Mouse (Mus musculus): ENCODE results near the gene Meaf6.

Meaf6 gene

DNA sequence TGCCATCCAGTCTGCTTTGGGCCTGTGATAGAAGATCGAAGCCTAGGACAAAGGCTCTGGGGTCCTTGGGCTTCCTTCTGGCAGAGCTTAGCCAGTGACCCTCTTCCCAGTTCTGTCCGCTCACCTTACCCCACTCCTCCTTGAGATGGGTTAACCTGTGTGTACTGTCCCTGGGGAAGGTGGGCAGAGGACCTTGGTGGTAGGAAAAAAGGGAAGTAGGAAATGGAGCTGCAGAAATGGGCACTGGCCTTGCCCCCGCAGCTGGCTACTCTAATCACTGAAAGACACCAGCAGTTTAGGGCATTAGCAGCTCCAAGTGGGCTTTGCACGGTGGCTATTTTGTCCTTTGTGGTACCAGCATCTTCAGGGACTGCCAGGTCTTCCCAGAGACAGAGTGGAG is 30.1 kb downstream of the Meaf6 start:
- ATAC-seq (ENCODE audit: insufficient number of reproducible peaks, low FRiP score, low TSS enrichment) = no peak

DNA sequence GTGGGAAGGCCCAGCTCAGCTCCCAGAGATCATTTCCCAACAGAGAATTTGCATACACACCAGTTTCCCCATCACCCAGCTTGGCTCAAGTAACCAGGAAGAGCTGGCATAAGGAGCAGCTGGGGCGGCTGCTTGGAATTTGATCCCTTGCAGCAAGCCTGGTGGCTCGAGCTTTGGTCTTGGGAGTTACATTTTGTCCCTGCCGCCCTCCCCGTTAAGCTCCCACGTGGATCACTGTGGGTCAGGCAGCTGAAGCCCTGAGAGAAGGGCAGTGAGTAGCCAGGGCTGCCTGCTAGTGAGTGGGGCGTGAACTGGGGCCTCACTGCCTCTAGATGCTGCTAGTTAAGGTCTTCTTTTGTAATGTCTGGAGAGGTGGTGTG is 30.8 kb downstream of the Meaf6 start:
- ATAC-seq (ENCODE audit: insufficient number of reproducible peaks, low FRiP score, low TSS enrichment) = no peak

DNA sequence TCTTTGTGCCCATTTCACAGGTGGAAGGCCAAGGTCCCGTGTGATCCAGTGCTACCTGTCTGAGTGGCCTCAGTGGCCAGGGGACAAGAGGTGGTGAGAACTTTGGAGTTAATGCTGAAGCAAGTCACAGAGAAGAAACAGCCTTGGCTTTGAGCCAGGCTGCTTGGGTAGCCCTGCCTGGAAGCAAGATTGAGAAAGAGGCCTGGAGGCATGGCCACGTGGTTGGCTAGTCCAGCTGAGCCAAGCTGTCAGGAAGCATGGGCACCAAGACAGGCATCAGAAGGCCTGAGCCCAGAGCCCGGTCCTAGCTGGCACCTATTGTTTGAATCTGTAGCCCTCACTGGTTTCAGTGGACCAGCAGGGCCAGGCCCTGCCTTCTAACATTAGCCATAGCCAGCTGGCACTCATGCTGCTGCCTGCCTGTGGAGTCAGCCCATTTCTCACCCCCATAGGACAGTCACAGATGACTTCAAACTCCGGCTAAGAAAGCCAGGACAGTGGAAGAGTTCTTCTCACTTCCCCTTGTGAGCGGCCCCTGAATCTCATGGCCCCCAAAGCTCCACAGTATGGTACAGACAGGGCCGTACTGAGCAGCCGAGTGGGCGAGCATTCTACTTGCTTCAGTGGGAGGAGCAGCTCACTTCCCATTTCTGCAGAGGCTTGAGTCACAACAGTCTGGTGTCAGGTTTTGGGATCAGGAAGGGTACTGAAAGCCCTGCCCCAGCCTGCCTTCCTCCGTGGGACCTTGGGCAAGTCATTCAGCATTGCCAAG is 31.3 kb downstream of the Meaf6 start:
- peak; percentile 65 for ATAC-seq (ENCODE audit: insufficient number of reproducible peaks, low FRiP score, low TSS enrichment)

DNA sequence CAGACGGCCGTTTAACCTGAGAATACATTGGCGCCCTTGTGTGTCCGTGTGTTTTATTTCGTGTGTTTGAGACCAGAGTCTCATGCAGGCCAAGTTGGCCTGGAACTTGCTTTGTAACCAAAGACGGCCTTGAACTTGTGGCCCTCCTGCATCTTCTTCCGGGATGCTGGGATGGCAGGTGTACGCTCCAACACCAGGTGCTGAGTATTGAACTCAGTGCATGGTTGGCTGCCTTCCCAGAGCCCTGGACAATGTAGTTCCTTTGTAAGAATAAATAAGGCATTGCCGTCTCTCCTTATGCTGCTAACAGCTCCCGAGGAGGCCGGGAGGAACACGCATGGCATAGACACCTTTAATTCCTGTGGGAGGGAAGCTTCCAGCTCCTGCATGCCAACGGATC is 32.0 kb downstream of the Meaf6 start:
- no peak for ATAC-seq (ENCODE audit: insufficient number of reproducible peaks, low FRiP score, low TSS enrichment)

DNA sequence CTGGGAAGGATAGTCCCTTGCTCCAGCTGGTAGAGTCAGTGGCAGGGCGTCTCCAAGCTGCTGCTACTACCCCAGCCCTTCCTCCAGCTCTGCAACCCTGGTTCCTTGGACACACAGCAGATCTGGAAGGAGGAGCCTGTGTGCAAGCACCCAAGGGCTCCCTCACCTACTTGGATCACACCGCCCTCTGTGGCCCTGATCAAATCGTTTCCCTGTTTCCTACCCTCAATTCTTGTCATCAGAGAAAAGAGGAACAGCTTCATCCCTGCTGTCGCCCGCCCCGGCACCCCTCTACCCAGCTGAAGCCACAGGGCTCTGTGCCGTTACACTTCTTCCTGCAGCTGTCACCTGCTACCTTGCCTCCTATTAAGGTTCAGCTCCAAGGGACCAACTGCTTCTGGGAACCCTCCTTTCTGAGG is 33.0 kb downstream of the Meaf6 start:
- no peak for ATAC-seq (ENCODE audit: insufficient number of reproducible peaks, low FRiP score, low TSS enrichment)

DNA sequence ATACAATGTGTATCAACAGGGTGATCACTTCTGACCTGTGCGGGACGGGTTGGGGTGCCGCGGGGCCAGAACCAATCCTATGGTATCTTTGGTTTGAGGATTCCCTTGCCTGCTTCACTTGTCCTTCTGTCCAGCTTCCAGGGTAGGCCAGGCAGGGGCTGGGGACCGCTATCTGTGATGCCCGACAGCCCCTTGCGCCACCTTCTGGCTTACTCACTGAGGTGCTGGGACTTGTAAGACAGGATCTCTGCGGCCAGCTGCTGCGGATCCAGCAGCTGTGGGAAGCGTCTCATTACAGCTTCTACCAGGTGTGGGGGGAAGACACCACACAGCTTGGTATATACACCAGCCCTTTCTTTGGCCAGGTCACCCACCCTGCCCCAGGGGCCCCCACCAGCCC is 34.1 kb downstream of the Meaf6 start:
- ATAC-seq (ENCODE audit: insufficient number of reproducible peaks, low FRiP score, low TSS enrichment) = no peak

DNA sequence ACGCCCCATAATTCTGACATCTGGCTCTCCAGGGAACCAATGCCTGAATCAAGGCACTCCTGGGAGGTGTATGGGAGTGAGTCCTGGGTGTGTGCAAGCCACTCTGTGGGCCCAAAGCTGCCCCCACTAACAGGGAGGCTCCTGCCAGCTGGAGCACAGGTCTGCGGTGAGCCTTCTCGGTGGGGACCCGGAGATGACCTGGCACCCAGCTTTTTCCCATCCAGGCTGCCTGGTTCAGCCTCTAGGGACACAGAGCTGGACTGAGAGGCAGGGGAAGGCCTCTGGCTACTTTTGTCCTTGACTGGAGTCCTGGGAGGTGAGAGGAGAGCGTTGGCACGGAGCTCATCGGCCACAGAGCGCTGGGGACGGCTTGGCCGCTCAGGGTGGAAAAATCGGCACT is 34.8 kb downstream of the Meaf6 start:
- ATAC-seq (ENCODE audit: insufficient number of reproducible peaks, low FRiP score, low TSS enrichment) = no peak

DNA sequence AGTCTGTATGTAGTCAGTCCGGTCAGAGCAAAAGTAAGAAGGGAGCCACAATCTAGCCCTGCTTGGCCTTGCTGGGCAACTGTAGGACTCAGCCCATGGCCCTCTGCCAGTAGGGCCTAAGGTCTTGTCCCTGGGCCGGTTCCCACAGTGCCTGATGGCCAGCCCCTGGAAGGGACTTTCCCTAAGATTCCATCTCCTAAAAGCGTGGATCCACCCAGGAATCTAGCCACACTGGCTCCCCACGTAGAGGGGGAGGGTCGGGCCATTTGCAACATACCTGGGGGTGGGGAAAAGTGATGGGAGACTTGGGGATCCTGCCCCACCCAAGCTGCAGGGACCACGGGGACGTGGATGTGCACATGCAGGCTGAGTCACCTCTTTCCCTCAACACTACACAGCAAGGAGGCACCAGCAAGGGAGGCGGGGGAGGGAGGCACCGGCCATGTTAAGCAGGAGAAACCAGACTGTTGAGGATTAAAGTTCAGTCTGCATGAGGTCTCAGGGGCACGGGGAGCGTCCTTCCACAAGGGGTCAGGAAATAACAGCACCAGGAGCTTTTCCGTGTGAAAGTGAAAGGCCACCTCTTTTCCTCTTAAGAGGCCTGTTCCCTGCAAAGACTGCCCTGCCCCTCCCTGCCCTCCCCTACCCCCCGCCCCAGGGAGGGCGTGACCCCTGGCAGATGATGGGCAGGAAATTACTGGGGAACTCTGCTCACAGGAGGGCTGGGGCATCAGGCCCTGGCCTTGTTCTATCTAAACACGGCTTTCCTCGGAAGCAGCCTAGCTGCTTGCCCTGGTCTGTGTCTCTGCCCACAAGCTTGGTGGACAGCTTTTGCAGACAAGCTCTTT is 37.7 kb downstream of the Meaf6 start:
- ATAC-seq (ENCODE audit: insufficient number of reproducible peaks, low FRiP score, low TSS enrichment) = no peak

DNA sequence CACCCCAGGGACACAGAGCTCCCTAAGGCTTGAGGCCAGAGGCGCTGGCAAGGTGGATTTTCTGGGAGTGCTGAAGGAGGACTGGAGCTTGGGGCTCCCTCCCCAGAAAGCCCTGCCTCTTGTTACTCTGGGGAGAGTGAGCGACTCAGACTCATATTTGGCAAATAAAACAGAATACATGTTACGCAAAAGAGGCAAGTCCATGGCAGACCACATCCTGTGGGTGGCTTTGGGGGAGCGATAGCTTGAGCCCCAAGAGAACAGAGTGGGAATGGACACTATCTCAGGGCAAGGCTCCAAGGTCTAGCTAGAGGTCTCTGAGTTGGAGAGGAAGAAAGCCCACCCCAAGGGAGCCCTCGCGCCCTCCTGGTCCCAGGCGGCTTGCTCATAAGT is 38.3 kb downstream of the Meaf6 start:
- no peak for ATAC-seq (ENCODE audit: insufficient number of reproducible peaks, low FRiP score, low TSS enrichment)

DNA sequence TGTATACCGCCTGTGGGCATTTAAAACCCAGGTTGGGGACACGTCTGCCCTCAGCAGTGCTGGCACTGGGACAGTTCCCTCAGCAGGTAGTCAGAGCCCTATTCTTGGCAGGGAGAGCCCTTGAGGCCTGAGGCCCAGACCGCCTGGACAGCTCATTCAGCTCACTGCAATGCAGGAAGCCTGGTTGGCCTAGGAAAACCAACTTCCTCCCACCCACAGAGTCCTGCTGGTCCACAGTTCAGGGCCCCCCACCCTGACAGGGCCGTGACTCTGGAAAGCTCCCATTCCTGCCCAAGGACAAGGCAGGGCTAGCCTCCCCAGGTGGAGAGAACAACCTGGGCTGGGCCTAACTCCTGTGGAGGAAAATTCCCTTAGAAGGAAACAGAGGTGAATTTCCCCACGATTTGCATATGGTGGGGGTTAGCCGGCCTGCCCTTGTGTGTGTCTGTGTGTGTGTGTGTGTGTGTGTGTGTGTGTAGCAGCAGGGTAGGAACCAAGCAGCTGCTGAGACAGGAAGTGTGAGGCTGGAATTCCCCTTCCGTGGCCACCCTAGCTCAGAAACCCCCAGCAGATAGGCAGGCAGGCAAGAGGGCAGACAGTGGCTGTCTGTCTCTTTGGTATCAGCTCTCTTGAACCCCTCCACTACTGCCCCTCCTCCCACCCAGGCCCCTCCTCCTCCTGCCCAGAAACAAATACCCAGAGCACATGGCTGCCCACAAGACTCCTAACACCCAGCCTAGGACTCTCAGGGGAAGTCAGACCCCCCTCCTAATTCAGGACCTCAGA is 39.7 kb downstream of the Meaf6 start:
- no peak for ATAC-seq (ENCODE audit: insufficient number of reproducible peaks, low FRiP score, low TSS enrichment)

DNA sequence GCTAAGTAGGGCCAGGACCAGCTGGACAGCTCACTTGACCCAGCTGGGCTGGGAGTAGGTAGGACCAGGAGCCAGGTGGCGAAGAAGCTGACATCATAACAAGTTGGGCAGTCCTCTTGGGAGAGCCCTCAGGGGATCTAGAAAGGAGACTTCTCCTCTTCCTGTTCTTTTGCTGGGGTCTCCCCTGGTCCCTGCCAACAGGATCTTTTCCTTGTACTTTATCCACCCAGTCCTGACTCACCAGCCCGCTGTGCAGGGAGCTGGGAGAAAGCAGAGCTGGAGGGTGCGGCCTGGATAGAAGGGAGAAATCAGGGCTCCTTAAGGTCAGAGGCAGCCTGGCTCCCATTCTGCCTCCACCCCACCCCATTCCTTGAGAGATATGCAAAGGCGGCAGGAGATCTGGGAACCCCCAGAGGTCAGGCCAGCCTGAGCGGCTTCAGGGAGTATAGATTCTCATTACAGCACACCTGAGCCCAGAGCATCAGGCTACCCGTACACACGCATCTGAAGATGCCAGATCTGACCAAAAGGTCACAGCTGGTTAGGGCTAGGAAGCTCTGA is 40.5 kb downstream of the Meaf6 start:
- no peak for ATAC-seq (ENCODE audit: insufficient number of reproducible peaks, low FRiP score, low TSS enrichment)

DNA sequence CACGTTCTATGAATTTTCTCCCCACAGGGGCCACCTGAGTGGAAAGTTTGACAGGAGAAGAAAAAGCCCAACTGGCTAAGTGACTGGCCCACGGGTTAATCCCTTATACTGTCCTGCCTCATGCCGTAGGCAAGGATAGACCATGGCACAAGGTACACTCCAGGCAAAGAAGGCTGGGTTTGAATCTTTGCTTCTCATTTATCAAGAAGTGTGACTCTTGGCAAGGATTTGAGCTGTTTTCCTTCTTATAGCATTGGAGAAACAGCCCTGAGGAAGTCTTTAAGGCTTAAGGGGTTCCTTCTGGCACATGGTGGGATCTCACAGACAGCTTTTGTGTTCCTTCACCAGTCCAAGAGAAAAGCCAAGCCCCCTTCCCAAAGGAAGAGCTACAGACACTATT is 41.3 kb downstream of the Meaf6 start:
- no peak for ATAC-seq (ENCODE audit: insufficient number of reproducible peaks, low FRiP score, low TSS enrichment)

DNA sequence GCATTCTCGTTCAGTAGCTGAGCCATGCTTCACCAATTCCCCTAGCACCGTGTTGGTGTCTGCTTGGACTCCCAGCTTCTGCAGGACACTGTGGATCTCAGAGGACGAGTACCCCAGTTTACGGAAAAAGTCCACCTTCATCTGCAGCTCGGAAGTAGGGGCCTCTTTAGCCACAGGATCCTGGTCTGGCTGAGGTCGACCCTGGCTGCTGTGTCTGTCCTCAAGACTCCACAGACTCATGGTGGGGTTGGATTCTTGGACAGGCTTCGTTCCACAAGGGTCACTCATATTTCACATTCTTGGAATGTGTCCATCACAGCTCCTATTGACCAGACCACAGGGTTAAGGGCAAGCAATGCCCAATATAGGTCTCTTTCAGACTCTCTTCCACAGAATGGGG is 41.8 kb downstream of the Meaf6 start:
- no peak for ATAC-seq (ENCODE audit: insufficient number of reproducible peaks, low FRiP score, low TSS enrichment)

DNA sequence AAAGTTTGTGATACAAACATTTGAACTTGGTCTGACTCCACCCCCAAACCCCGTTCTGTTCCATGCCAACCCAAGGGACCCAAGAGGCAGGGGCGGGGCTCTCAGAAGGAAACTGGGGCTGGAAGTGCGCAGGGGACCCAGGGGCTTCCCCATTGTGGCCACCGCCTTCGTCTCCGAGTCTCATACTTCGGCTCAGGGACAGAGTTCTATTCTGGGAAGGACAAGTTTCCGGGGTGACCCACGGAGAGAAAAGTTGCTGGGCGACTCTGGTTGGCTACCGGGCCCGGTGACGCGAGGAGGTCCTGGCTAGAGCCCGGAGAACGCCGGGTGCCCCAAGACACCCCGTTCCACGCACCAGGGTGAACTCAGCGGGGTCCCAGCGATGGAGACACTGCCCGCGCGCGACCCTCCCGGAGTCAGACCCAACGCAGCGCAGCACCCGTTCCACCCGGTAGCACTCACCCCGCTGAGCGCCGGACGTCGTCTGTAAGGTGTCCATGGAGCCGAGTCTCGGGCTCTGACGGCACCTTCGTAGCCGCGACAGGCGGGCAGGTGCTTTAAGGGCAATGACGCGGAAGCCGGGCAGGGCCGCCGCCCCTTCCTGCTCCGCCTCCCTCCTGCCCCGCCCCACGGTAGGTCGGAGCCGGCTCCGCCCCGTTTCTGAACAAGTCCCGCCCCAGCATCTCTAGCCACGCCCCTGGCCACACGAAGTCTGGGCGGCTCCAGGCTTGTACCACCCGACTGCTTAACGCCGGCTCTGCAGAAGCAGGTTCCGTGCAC is 42.6 kb downstream of the Meaf6 start, which contains the start of gene Zc3h12a:
TSS of gene Zc3h12a (minus strand) at position 536 of the 780 bp plus-strand sequence.
- ATAC-seq (ENCODE audit: insufficient number of reproducible peaks, low FRiP score, low TSS enrichment) = peak; percentile 55

DNA sequence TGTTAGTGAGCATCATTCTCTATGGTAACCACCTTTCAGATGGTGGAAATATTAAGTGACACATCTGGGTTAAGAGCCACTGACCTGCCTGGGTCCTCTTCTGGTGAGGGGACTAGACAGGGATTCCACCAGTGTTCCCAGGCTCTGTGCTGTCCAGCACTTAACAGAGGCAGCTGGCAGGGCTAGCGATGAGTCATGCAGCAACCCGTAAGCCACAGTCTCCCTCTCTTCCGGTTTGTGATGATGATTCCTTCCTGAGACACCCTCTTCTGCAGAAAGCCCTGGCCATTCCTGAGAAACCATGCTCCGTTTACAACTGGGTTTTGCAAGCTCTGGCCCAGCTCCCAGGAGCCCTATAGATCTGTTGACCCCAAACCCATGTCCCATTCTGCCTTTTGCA is 46.6 kb downstream of the Meaf6 start:
- no peak for ATAC-seq (ENCODE audit: insufficient number of reproducible peaks, low FRiP score, low TSS enrichment)

DNA sequence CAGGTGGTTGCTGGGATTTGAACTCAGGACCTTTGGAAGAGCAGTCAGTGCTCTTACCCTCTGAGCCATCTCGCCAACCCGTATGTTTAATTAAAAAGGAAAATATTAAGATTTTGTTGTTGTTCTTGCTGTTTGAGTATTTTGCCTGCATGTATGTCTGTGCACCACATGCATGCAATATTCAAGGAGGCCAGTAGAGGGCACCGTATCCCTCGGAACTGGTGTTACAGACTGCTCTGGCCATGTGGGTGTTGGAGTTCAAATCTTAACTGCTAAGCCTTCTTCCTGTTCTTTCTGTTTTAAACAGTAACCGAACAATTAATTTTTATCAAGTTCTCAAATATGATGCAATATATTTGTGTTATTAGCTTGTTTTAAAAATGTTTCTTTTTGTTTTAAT is 47.5 kb downstream of the Meaf6 start:
- ATAC-seq (ENCODE audit: insufficient number of reproducible peaks, low FRiP score, low TSS enrichment) = no peak

DNA sequence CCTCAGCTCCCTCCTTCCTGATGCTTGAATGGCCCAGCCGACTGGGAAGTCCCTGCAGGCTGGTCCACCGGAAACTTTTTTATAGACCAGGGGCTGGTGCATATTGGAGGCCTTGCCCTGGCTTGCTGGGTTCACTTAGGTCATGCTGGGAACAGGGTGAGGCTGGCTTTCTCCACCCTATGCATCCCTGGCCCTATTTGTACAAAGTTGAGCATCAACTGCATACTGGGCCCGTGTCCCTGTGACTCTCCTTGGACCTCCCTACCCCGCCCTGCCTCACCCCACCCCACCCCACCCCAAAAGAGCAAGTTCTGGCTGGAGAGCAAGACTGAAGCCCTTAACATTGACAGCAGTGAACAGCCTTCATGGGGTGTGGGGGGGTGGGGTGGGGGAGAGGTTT is 49.3 kb downstream of the Meaf6 start:
- no peak for ATAC-seq (ENCODE audit: insufficient number of reproducible peaks, low FRiP score, low TSS enrichment)

DNA sequence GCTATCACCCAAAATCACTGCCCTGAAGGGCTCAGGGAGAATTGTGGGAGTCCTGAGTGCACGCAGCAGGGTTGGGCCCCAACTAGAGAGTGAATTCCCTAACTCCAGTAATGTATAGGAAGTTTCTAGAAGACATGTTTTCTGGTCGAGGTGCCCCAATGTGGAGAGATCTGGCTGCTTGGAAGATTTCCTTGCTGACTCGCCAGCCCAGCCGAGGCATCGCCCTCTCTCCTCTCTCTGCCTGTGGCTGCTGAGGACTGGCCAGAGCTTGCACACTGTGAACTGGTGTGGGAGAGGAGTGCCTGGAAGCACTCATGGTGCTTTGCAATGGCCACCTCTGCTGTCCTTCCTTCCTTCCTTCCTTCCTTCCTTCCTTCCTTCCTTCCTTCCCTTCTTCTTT is 49.7 kb downstream of the Meaf6 start:
- ATAC-seq (ENCODE audit: insufficient number of reproducible peaks, low FRiP score, low TSS enrichment) = no peak

DNA sequence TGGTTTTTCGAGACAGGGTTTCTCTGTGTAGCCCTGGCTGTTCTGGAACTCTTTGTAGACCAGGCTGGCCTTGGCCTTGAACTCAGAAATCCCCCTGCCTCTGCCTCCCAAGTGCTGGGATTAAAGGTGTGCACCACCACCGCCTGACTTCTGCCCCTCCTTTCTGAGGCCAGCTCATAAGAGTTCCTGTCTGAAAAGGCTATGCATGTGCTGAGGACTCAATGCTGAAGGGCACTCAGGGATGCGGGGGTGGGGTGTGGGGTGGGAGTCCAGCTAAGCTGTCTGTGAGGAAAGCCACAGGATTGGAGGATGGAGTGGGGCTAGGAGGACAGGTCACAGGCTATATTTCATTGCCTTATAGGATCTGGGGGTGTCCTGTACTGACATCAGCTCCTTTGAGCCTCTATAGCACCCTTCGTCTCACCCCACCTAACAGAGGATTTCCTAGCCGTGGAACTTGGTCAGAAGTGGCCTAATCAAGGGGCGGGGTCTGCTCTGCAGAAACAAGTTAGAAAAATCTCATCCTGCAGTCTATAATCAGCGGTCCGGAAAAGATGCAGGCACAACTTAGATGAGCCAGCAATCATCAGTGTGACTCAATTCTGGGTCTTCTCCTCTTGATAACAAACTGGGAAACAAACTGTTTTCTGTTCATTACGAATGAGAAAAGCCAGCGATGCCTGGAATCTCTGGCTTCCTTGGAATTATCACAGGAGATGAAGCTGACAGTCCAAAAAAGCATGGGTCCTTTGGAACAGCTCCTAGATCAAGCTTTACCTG is 50.3 kb downstream of the Meaf6 start:
- no peak for ATAC-seq (ENCODE audit: insufficient number of reproducible peaks, low FRiP score, low TSS enrichment)

All from cerebellum, adult (tissue).